Mouse (Mus musculus) heart, adult 9 months (tissue): ENCODE measurements at regions not wholly inside any gene's neighbourhood (a gene's known extent, or its start where the extent isn't known, plus 50 kb on each side); places are given as distances from the start of the nearest gene placed in this dataset.
A peak's percentile ranks its signal among the peaks of the same experiment; 100 is the strongest.

ENCODE experiments used
- DNase-seq, 2 experiments: peaks; one replicate each; pipeline ENCODE4 v3.0.0; 2022; ENCODE audit warnings: low spot score in 2 of 2

DNA sequence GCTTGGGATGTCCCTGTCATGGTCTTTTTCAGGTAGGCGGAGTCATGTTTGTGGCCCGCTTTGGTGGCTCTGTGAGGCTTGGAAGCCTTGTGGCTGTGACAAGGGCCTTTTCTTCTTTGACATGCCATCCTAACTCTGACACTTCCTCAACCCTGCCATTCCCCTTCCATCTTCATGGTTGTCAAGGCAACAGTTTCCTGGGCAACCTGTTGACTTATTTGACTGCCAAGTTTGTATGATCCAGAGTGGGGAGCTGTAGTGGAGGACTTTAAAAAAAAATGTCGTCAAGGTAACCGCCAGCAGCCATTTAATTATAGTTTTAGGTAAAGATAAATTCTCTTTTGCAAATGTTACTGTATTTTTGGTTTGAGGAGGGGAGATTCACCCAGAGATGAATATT lies 56.8 kb upstream of the Kcng1 start:
- no peak for DNase-seq

DNA sequence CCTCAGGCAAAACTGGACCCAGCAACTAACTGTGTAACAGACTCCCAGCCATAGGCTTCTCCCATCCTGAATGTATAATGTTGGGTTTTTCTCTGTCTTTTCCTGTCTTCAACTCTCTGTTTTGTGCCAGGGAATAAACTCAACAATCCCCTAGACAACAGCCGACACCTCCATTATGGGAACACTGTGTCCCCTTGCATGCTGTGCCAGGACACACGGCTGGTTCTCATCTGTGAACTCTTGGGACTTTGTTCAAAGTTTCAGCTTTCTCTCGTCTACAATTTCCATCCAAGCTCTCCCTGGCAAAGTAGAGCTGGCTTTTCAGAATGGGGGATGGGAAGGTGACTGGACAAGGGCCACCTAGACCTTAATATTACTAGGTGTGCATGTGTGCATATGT lies 56.1 kb upstream of the Kcng1 start:
- DNase-seq = peak in 1 of 2 experiments; percentile 12

DNA sequence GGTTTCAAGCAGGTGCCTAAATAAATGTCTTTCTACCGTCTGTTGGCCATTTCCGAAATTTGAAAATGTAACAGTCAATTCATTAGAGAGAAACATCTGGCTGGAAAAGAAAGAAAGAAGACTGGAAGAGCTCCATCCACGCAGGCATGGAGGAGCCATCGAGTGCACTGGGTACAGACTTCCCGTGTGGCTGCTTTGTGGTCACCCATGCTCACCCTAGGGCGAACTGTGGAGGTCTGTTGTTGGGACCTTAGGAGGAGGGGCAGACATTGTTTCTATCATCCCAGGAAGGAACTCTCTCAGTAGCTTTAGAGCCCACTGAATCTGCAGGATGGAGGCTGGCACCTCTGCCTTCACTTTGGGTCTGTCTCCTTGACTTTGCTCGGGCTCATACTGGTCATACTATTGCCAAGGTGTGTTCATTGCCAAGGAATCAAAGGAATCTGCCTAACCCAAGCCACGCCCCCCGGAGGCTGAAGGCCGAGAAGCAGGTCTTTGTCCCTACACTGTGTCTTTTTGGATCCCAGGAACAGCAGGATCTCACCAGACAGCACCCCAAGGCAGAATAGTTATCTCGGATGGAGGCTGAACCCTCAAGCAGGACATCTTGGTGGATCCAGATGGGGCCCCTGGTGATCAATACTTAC lies 54.3 kb upstream of the Kcng1 start:
- DNase-seq = no peak

DNA sequence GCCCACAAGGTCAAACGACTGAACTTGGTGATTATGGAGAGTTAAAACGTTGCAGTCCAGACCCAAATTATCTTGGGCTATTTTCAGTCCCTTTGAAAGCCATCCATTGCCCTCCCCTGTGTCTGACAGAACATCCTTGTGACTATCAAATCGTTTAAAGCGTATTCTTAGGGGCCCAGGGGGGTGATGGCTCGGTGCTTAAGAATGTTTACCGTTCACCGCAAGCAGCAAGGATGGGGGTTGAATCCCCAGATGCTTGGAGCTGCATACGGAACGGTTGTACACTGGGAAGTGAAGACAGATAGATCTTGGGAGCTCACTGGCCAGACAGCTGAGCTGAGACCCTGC lies 52.7 kb upstream of the Kcng1 start:
- no peak for DNase-seq

DNA sequence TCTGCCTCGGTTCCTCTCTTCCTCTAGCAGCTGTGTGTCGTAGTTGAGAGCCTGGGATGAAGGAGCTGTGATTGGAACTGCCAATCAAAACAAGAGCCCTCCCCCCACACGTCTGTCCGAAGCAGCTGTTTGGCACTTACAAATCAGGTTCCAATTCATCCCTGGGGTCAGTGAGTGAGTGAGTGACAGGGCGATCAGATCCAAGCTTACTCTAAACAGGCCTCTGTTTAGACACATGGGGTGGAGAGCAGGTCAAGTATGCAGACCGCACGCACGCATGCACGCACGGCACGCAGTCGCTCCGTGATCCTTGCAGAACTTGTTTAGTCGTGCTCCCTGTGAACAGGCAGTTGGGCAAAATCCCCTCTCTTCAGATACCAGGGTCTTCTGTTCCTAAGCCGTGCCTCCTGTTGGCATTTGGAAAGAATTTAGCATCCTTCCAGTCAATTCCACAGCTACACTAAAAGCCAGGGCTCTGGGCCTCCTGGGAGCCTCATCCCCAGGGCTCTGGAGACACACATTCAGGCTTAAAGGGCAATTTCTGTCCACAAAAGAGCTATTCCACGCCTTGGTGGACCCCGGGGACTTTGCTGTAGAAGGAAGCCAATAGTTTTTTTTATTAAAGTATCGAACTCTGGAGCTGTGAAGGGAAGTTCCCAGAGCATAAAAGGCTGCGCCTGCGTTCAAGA lies 52.2 kb upstream of the Kcng1 start:
- DNase-seq = peak in 1 of 2 experiments; percentile 11

DNA sequence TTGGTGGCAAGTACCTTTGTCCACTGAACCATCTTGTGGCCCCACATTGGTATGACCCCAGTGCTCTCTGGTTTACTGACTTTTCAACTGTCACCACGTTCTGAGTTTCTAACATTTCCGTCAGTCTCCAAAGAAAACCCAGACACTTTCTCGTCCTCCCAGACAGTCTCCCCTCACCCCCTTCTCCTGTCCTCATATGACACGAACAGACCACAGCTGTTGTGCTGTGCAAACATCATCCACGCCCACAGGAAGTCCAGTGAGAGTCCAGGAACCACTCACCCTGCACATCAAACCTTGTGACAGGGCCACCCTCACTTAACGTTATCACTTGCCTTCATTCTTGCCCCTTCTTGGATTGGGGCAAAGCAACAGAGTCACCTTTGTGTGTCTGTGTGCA lies 51.4 kb upstream of the Kcng1 start:
- no peak for DNase-seq
